Mouse (Mus musculus) frontal cortex, postnatal 25 days (tissue): ENCODE data around the gene Sgms2.
A peak's percentile ranks its signal among the peaks of the same experiment; 100 is the strongest.
"Not testable (repeated sequence)": the region's sequence is repeated elsewhere in the genome, so short reads cannot be mapped to it uniquely, and the experiment has no call there.

Source experiments
- DNase-seq, 2 experiments: peaks; one replicate each; pipeline ENCODE4 v3.0.0; 2022; ENCODE audit warnings: low spot score in 2 of 2

Sgms2 gene

GRCm38 (mm10) chr3:131358205-131358604, 133.0 kb downstream of the Sgms2 start:
- DNase-seq, result no peak

- no peak for DNase-seq
Observed at GRCm38 (mm10) chr3:131357643-131358042, 133.6 kb downstream of the Sgms2 start.

DNA sequence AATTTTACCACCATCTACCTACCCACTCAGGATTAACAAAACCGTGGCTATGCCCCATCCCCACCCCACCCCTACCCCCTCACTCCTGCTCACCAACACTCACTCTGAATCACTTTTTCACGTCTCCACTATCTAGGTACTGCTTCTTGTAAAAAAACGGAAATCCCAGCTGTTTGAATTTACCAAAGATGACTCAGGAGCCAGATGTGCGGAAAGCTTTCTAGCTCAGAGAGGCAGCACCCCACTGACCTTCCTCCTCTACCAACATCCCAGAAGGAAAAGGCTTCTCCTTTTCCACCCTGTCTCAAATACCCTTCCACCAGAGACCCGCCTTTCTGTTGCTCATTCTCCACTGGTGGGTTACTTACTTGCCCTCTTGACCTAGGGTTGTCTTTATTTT, 135.2 kb downstream of the Sgms2 start:
- no peak for DNase-seq

- DNase-seq, result no peak
Observed at GRCm38 (mm10) chr3:131350539-131350938, 140.7 kb downstream of the Sgms2 start.

DNA sequence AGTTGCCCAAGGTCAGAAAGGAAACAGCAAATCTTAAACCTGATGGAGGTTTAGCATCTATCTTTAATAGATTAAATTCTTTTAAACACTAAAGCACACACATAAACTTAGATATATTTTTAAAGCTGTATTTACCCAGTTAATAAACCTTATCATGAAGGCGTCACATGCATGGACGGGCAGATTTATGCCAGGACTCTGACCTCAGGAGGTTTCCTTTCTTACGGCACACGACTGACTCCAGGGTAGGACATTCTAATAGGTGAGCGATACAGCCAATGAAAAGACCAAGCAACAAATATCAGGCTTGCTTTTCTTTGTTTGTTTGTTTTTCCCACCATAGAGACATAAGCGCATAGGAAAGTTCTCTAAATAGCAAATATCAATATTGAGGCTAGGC, 142.2 kb downstream of the Sgms2 start:
- DNase-seq, result no peak

GRCm38 (mm10) chr3:131348579-131348950, 142.6 kb downstream of the Sgms2 start:
- no peak for DNase-seq

DNA sequence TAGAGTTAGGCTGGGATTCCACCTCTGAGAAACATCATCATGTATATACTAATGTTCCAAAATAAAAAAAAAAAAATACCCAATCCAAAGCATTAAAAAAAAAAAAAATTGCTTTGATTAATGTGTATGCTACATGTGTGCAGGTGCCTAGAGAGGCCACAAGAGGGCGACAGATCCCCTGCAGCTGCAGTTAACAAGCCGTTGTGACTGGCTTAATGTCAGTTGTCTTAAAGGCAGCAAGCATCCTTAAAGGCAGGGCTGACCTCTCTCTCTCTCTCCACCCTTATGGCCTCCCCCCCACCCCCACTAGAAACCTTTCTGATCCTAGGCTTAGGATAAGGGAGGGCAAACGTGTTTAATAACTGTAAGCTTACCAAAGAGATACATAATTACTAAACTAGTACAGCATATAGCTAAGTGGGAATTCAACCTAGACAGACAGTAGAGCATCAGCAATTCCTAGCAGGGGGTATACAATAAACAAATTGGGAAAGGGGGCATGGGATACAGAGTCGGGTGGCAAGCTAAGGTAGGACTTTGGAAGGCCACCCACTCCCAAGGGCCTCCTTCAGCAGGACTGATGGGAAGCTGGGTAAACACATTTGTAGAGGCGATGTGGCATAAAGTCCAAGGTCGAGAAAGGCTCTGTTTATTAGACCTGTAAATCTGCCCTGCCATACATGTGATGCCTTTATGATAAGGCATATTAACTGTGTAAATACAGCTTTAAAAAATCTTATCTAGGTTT, 143.2 kb downstream of the Sgms2 start:
- no peak for DNase-seq

GRCm38 (mm10) chr3:131345903-131346302, 145.3 kb downstream of the Sgms2 start:
- DNase-seq, result no peak

- DNase-seq, result no peak
Observed at GRCm38 (mm10) chr3:131343311-131343710, 147.9 kb downstream of the Sgms2 start.

GRCm38 (mm10) chr3:131340885-131341284, 150.3 kb downstream of the Sgms2 start:
- no peak for DNase-seq

GRCm38 (mm10) chr3:131339280-131339679, 151.9 kb downstream of the Sgms2 start:
- no peak for DNase-seq

DNA sequence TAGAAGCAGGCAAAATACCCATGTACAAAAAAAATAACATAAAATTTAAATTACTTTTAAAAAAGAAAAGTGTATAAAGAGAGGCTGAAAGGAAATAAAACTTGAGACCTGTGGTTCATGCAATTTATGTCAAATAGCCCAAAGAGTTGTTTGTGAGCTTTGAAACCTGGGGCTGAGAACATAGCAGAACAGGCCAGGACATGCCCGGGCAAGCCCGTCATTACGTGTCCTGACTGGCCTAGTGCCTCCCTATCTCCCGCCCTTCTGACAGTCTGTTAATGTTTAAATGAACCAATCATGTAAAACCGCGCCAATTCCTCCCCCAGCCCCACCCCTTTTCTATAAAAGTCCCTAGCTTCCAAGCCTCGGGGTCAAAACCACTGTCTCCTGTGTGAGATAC, 153.5 kb downstream of the Sgms2 start:
- DNase-seq, result not testable (repeated sequence)

- DNase-seq, result no peak
Observed at GRCm38 (mm10) chr3:131336629-131337028, 154.6 kb downstream of the Sgms2 start.

- DNase-seq, result no peak
Observed at GRCm38 (mm10) chr3:131335117-131335547, 156.1 kb downstream of the Sgms2 start.

- DNase-seq, result no peak
Observed at GRCm38 (mm10) chr3:131327189-131327588, 164.0 kb downstream of the Sgms2 start.

DNA sequence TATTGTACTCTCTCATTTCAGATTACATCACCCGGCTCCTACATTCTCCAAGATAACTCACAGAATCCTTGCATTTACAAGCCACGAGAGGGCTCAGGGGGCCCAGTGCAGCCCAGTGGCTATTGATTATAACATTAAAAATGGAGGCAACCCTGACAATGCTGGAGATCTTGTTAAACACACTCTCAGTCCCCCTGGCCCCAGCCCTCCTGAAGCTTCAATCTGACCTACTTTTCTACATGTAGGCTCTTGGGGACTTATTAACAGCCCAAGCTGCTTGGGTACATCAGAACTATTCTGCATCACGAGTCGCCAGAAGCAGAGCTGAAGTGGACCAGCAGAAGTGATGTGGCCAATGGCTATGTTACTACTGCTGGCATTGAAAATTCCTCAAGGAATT, 164.6 kb downstream of the Sgms2 start:
- no peak for DNase-seq

- DNase-seq, result no peak
Observed at GRCm38 (mm10) chr3:131322081-131322815, 169.0 kb downstream of the Sgms2 start.

DNA sequence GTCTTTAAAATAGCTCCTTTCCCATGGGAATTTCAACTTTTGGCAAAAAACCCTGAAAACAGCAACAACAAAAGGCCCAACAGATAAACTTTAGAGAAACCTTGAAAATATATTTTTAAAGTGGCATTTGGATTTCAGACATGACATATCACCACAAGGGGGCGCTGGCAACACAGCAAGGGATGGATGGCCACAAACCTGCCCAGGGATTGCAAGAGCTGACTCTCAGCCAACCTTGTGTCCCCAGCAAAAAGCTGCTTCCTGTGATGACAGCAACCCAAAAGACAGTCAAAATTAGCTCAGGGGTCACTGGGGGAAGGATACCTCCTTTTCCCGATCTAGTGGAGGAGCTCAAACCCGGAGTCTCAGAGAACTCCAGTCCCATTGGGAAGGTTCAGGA, 171.0 kb downstream of the Sgms2 start:
- peak; percentile 61 to 73 for DNase-seq

- DNase-seq, result no peak
Observed at GRCm38 (mm10) chr3:131318211-131318610, 173.0 kb downstream of the Sgms2 start.

DNA sequence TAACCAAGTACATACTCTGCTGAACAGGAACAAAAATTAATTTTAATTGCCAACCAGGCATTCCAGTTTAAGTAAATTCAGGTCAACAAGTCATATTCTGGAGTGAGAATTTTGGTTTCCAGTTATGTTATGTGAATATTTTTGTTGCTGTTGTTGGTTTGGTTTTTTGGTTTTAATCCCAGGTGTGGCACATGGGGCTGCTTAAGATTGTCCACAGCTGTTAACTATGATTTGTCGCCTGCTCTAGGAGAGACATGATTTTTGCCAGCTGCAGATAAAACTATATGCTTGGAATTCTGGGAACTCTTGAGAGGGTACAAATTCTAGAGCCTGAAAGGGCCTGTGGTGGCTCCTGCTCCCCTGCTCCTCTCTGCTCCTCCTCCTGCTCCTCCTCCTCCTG, 174.1 kb downstream of the Sgms2 start:
- no peak for DNase-seq

- no peak for DNase-seq
Observed at GRCm38 (mm10) chr3:131315957-131316510, 175.2 kb downstream of the Sgms2 start.

- no peak for DNase-seq
Observed at GRCm38 (mm10) chr3:131312340-131312739, 178.9 kb downstream of the Sgms2 start.

DNA sequence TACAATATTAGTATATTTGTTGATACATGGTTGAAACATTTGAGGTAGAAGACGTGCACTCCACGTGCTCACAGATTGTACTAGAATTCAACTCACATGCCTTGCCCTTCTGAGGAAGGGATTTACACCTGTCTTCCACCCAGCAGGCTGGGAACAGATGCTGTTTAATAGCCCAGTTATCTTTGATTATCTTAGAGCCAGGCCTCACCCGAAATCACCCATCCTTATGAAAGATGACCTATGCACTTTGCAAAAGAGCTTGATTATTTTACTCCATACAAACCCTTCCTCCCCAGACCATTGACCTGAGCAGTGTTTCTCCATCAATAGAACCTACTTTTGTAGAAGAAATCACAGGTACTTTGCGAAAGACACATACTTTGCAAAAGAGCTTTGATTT, 180.6 kb downstream of the Sgms2 start:
- no peak for DNase-seq
